Mouse (Mus musculus) adrenal gland, postnatal 14 days (tissue): ENCODE data around the gene D2hgdh. TPM values are rescaled to one million over a fixed set of nuclear protein-coding genes. Genes with fewer than 3 reads are reported as not detected.

ENCODE experiments used
- DNase-seq: peaks from one replicate; pipeline ENCODE4 v3.0.0; 2021; ENCODE audit warnings: mixed read lengths
- long read RNA-seq, 2 experiments: library from polyadenylated mRNA; stranded (forward); transcript quantifications; one replicate each; pipeline ENCODE4 v2.0.0; 2021
- total RNA-seq: library from RNA; stranded (reverse); gene quantifications from 2 replicates; pipeline ENCODE4 v1.2.3, GENCODE M21; 2021

The D2hgdh gene
- 39.7 and 45.1 TPM in 2 replicates for total RNA-seq
- long read RNA-seq, experiment 1, transcript D2hgdh-201 (10 exons, 3,232 nt) = major isoform, 14 of 62 reads
- long read RNA-seq, experiment 1, partial matches to known transcripts = 2 of 62 reads
- long read RNA-seq, experiment 1, other reads (novel, unspliced or antisense) = 44 of 62 reads
- long read RNA-seq, experiment 2, transcript D2hgdh-201 (10 exons, 3,232 nt) = major isoform, 5 of 51 reads
- long read RNA-seq, experiment 2, transcript D2hgdh-202 (10 exons, 3,459 nt) = major isoform, 5 of 51 reads
- long read RNA-seq, experiment 2, partial matches to known transcripts = 6 of 51 reads
- long read RNA-seq, experiment 2, other reads (novel, unspliced or antisense) = 35 of 51 reads

- no peak for DNase-seq
Observed at GRCm38 (mm10) chr1:93824609-93825008, at the start of gene D2hgdh. Gene D2hgdh (plus strand): TSS chr1:93824909.

DNA sequence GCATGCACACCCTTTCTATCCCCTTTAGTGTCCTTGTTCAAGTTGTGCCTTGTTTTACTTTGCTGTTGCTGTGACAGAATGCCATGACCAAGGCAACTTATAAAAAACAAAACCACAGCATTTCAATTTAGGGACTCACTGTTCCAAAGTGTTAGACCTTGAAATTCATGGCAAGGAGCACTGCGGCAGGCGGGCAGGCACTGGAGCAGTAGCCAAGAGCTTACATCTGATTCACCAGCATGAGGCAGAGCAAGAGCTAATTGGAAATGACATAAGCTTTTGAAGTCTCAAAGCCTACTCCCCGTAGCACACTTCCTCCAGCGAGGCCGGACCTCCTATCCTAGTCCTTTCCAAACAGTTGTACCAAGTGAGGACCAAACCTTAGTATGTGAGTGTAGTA lies 48.0 kb upstream of the D2hgdh start:
- no peak for DNase-seq

- DNase-seq = no peak
Observed at GRCm38 (mm10) chr1:93786912-93787311, 37.8 kb upstream of the D2hgdh start.

DNA sequence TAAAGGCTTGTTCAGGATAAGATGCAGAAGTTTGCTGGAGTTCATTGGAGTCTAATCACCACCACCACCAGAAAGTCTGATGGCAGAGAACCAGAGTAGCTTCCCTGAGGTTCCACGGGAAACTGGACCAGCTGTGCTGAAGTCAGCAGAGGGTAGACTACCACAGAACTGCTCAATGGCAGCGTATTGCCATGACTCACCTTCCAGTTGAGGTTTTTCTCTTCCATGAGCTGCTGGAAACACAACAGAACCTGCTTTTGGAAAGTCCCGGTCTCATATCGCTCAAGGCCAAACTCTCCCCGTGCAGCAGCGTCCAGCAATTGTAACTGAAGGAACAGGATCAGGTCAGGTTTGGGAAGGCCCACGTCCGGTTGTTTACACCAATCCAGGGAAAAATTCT lies 30.2 kb upstream of the D2hgdh start:
- no peak for DNase-seq

DNA sequence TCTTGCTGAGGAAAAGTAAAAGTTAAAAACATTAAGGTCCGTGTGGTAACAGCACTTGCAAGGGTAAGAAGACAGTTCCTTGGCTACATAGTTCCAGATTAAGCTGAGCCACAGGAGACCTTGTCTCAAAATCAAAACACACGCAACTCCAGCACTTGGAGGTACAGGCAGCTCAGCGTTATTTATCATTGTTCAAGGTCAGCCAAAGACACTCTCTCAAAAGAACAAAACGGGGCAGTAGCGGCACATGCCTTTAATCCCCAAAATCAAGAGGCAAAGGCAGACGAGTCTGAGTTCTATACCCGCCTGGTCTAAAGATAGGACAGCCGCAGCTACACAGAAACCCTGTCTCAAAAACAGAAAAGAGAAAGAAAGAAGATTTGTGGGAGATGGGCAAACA lies 28.8 kb upstream of the D2hgdh start:
- DNase-seq = peak; percentile 28

GRCm38 (mm10) chr1:93800670-93801503 lies 23.8 kb upstream of the D2hgdh start:
- DNase-seq = no peak

GRCm38 (mm10) chr1:93801741-93802238 lies 22.9 kb upstream of the D2hgdh start, which contains the start of gene Dtymk:
Gene Dtymk (minus strand): TSS chr1:93801934.
- DNase-seq = peak; percentile 95

DNA sequence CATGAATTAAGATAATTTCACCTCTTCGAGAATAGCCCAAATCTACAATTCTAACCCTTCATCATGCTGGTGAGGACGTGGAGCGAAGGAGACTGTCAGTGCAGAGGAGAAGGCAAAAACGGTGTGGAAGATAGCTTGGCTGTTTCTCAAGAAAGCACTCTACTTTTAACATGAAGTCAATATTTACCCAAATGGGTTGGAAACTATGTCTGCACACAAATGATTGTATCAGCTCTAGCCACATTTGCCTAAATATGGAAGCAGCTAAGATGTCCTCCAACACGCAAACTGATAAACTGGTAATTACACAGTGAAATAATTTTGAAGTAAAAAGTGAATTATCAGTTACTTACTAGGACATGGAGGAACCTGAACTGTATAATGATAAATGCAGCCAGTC lies 21.9 kb upstream of the D2hgdh start:
- no peak for DNase-seq

DNA sequence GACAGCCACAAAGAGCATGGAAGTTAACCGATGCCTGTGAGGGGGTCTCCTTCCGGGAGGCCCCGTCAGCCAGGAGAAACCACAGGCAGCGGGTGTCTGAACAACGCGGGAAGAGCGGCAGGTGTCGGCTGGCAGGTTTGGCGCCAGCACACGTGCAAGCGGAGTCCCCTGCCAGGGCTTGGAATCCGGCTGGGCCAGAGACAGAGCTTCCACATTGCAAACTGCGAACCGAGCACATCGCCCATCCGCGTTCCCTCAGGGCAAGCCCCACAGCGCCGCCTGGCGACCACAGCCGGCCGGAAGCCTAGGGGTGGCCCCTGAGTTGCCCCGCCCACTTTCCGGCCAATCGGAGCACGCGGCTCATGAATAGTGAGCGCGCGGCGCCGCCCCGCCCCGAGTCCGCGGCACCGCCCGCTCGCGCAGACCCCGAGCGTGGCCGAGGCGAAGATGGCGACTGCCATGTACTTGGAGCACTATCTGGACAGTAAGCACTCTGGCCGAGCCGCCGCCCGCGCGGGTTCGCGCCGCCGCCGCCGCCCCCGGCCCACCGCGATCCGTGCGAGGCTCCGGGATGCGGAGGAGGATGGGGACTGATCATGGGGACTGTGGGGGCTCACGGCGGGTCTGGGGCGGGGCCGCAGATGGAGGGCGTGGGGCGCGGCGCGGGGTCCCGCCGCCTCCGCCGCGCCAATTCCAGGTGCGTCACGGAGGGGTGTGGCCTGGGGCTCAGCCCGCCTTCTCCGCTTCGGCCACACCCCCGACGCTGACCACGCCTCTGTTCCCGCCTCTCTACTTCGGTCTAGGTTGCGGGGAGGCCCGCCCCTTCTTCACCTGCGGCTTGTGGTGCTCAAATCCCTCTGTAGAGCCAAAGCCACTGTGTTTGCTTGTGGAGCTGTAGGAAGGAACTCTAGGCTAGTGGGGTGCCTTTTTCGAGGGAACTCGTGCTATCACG lies 20.9 kb upstream of the D2hgdh start, which contains the start of gene Ing5:
Gene Ing5, plus strand, starts transcription at position 410 of the 952 bp plus-strand sequence.
- DNase-seq = peak; percentile 100

- no peak for DNase-seq
Observed at GRCm38 (mm10) chr1:93804818-93805217, 19.9 kb upstream of the D2hgdh start.

DNA sequence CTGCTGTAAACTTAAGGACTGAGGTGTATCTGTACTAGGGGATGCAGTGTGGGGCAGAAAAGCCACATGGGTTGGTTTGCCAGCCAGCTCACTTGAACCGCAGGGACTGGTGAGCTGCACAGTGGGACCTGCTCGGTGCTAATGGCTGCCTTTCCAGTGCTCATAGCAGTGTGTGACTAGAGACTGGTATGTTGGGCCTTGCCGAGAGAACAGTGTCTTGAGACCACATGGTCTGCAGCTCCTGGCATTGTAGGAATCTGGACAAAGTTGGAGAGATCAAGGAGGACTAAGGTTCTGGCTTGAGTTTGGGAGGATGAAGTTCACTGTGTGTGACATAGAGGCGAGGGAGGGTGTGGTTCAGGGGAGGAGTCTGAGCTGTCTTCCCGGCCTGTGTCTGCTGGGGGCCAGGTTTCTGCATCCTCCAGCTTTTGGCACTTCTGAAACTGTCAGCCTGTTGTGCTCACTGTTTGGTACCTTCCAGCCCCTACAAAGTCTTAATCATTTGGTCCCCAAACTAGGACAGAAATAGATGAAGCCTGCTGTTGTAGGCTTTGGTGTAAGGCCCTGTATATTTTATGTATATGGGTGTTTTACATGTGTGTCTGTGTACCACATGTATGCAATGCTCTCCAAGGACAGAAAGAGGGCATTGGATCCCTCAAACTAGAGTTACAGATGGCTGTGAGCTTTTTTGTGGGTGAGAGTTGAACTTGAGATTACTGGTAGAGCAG lies 19.3 kb upstream of the D2hgdh start:
- DNase-seq = no peak

- no peak for DNase-seq
Observed at GRCm38 (mm10) chr1:93808871-93809270, 15.8 kb upstream of the D2hgdh start.

GRCm38 (mm10) chr1:93810011-93810410 lies 14.7 kb upstream of the D2hgdh start:
- no peak for DNase-seq

GRCm38 (mm10) chr1:93811495-93812039 lies 13.1 kb upstream of the D2hgdh start:
- DNase-seq = no peak

- DNase-seq = peak; percentile 26
Observed at GRCm38 (mm10) chr1:93817823-93818532, 6.7 kb upstream of the D2hgdh start.

- DNase-seq = peak; percentile 33
Observed at GRCm38 (mm10) chr1:93818722-93819121, 6.0 kb upstream of the D2hgdh start.

- no peak for DNase-seq
Observed at GRCm38 (mm10) chr1:93823796-93824495, 763 bp upstream of the D2hgdh start.

DNA sequence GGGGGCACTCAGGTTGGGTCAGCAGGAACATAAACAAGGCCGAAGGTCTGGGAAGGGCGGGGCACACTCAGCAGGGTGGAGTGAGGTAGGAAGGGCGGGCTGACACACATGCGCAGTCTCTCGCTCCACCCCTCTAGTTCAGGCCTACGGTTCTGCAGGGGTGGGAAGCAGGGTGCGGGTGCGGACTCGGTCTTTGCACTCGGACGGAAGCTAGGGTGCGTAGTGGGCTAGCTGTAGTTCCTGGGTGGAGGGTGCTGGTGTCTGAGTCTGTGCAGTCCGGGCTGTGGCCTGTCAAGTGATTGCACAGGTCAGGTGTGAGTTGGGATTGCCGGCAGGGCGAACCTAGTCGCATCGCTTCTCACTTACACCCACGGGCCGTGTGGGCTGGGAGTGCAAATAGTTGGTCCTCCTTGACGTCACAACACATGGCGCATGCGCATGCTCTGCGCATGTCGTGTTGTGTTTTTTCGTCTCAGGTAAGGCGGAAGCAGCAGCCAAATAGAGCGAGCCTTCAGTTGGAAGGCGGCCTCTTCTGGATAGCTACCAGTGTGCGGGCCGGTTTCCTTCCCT lies 481 bp downstream of the D2hgdh start:
- DNase-seq = peak; percentile 96
